Mouse (Mus musculus) left cerebral cortex, adult 6 months (tissue): ENCODE results near the gene Rpl34. TPM values are rescaled to one million over a fixed set of nuclear protein-coding genes. Genes with fewer than 3 reads are reported as not detected.

Source experiments
- long read RNA-seq, 2 experiments: library from polyadenylated mRNA; unstranded; transcript quantifications; one replicate each; pipeline ENCODE4 v2.0.0; 2019 to 2020
- polyA plus RNA-seq: library from polyadenylated mRNA; unstranded; fragments of <200 nt; fragmentation: Nextera tagmentation; gene quantifications from 2 replicates; pipeline ENCODE4 v1.2.3, GENCODE M21; 2021

Gene Rpl34
- polyA plus RNA-seq, result 966 and 1,001 TPM in 2 replicates
- long read RNA-seq, experiment 1, transcript Rpl34-202 (5 exons, 480 nt), result major isoform, 61 of 74 reads
- long read RNA-seq, experiment 1, transcript Rpl34-201 (5 exons, 624 nt), result minor isoform, 5 of 74 reads
- long read RNA-seq, experiment 1, partial matches to known transcripts, result 5 of 74 reads
- long read RNA-seq, experiment 1, other reads (novel, unspliced or antisense), result 2 of 74 reads
- long read RNA-seq, experiment 2, transcript Rpl34-202 (5 exons, 480 nt), result major isoform, 434 of 483 reads
- long read RNA-seq, experiment 2, transcript Rpl34-201 (5 exons, 624 nt), result minor isoform, 32 of 483 reads
- long read RNA-seq, experiment 2, partial matches to known transcripts, result 4 of 483 reads
- long read RNA-seq, experiment 2, other reads (novel, unspliced or antisense), result 10 of 483 reads

GRCm38 (mm10) chr3:130730189-130730653 is at the start of gene Rpl34:
Rpl34 (minus strand) TSS chr3:130730398.

GRCm38 (mm10) chr3:130708967-130709924 is 21.0 kb downstream of the Rpl34 start, which contains the start of gene Ostc:
Ostc (minus strand) TSS chr3:130709444.

Other genes starting within 250 kb of the Rpl34 start
- 22.8 and 24.5 TPM in 2 replicates for gene Etnppl, start 113.0 kb downstream of the Rpl34 start, polyA plus RNA-seq
- 119 and 137 TPM in 2 replicates for gene Ostc, start 21.0 kb downstream of the Rpl34 start, polyA plus RNA-seq